Mouse (Mus musculus) layer of hippocampus, adult 6 months (tissue): ENCODE measurements around the gene Ncstn. TPM values are rescaled to one million over a fixed set of nuclear protein-coding genes. Genes with fewer than 3 reads are reported as not detected.

Source experiments
- long read RNA-seq, 2 experiments: library from polyadenylated mRNA; unstranded; transcript quantifications; one replicate each; pipeline ENCODE4 v2.0.0; 2019 to 2020
- polyA plus RNA-seq: library from polyadenylated mRNA; unstranded; fragments of <200 nt; fragmentation: Nextera tagmentation; gene quantifications from 2 replicates; pipeline ENCODE4 v1.2.3, GENCODE M21; 2021

Ncstn gene
- polyA plus RNA-seq = 40.9 and 41.7 TPM in 2 replicates
- long read RNA-seq, experiment 1, transcript Ncstn-201 (17 exons, 2,901 nt) = major isoform, 19 of 28 reads
- long read RNA-seq, experiment 1, partial matches to known transcripts = 3 of 28 reads
- long read RNA-seq, experiment 1, other reads (novel, unspliced or antisense) = 4 of 28 reads
- long read RNA-seq, experiment 2, transcript Ncstn-201 (17 exons, 2,901 nt) = major isoform, 151 of 180 reads
- long read RNA-seq, experiment 2, transcript Ncstn-204 (18 exons, 3,016 nt) = minor isoform, 5 of 180 reads
- long read RNA-seq, experiment 2, partial matches to known transcripts = 7 of 180 reads
- long read RNA-seq, experiment 2, other reads (novel, unspliced or antisense) = 14 of 180 reads

GRCm38 (mm10) chr1:172082101-172082898 is at the start of gene Ncstn, which contains the start of gene Copa:
Gene Ncstn, minus strand, starts transcription at chr1:172082795.
Gene Copa, plus strand, starts transcription at chr1:172082529.

GRCm38 (mm10) chr1:172126376-172127347 is 44.1 kb upstream of the Ncstn start, which contains the start of gene Pex19:
Gene Pex19, plus strand, starts transcription at chr1:172126755.

DNA sequence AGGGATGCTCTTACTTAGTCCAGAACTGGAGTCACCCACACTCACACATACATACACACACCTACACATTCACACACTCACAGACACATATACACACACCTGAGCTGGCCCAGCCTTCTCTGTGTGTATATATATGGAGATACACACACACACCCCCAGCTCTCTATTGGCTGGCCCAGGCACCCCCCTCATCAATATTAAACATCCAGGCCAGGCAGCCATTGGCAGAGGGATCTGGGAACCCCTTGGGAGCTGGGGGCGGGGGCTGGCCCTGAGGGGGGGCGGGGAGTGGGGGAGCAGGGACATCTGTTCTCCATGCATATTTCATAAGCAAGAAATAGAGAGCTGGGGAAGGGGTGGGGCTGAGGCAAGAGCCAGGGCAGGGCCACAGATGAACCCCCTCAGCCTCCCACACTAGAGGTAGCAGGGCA is 25.1 kb downstream of the Ncstn start, which contains the start of gene Nhlh1:
Gene Nhlh1 (minus strand): TSS at position 83 of the 431 bp plus-strand sequence.

DNA sequence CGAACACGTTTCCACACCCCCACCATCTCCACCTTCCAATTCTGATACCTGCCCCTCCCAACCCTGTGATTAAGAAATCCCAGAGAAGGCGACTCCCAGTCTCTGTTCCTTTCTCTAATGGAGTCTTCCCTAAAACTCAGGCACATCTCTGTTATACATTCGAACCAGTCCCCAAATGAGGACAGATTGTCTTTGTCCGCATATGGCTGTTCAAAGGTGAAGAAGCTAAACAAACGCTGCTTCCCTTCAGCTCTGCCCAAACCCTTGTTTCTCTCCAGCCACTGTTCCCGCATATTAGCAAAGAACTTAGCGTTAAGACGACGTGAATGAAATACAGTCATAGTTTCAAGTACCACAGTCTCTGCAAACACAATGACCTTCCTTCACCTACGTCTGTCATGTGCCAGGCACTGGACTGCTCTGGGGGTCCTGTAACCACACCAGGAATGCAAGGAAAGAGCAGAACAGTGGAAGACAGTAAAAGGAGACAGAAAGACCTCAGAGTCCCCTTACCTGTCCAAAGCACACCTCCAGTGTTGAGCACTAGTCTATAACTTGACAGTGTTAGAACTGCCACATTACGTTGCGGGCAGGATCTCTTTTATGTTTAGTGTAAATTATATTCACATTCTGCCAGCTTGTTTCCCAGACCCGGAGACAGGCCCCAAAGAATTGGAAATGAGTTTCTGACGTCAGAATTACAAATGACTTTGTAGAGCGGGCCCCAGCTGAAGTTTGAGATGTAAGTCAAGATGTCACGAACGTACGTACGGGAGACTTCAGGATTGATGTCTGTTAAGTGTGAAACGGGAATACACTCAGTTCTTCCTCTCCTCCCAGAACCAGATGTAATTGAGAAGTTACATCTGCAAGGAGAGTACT is 54.0 kb downstream of the Ncstn start, which contains the start of gene Vangl2:
Gene Vangl2 (minus strand): TSS at position 51 of the 882 bp plus-strand sequence.

Other genes with a start within 250 kb of the Ncstn start
- 2.1 and 2.5 TPM in 2 replicates for gene Cd84, start 243.1 kb downstream of the Ncstn start, polyA plus RNA-seq
- not detected in 2 replicates for gene Gm10521, start 187.1 kb downstream of the Ncstn start, polyA plus RNA-seq
- gene Slamf6, start 165.3 kb downstream of the Ncstn start, polyA plus RNA-seq = 0.41 and 1.1 TPM in 2 replicates
- gene Vangl2, start 54.4 kb downstream of the Ncstn start, polyA plus RNA-seq = 10.3 and 11.7 TPM in 2 replicates
- gene Nhlh1, start 25.2 kb downstream of the Ncstn start, polyA plus RNA-seq = 0.39 and 0.53 TPM in 2 replicates
- 110 and 111 TPM in 2 replicates for gene Copa, start 266 bp downstream of the Ncstn start, polyA plus RNA-seq
- 87.1 and 95.5 TPM in 2 replicates for gene Pex19, start 44.0 kb upstream of the Ncstn start, polyA plus RNA-seq
- 49.7 and 59.1 TPM in 2 replicates for gene Dcaf8, start 65.3 kb upstream of the Ncstn start, polyA plus RNA-seq
- 433 and 485 TPM in 2 replicates for gene Pea15a, start 124.0 kb upstream of the Ncstn start, polyA plus RNA-seq
- gene Casq1, start 137.1 kb upstream of the Ncstn start, polyA plus RNA-seq = 0.90 and 0.97 TPM in 2 replicates
- not detected in 2 replicates for gene Atp1a4, start 175.6 kb upstream of the Ncstn start, polyA plus RNA-seq
- gene Igsf8, start 178.8 kb upstream of the Ncstn start, polyA plus RNA-seq = 87.6 and 111 TPM in 2 replicates
- 143 and 146 TPM in 2 replicates for gene Atp1a2, start 215.3 kb upstream of the Ncstn start, polyA plus RNA-seq
- 11.6 and 12.5 TPM in 2 replicates for gene Kcnj9, start 246.5 kb upstream of the Ncstn start, polyA plus RNA-seq